Mouse (Mus musculus) hindbrain, embryonic 13.5 days (tissue): ENCODE measurements at regions not wholly inside any gene's neighbourhood (a gene's known extent, or its start where the extent isn't known, plus 50 kb on each side); places are given as distances from the start of the nearest gene placed in this dataset.

Source experiments
- ATAC-seq: fragments of 200-750 bp; cut with Nextera tagmentation; 2 replicates; pipeline ENCODE4 v1.8.0; 2017; ENCODE audit warnings: moderate TSS enrichment; ENCODE audit not compliant: low FRiP score
- H3K27ac ChIP-seq: fragments of 300-500 bp; sonication (generic); 2 replicates; pipeline ENCODE4 v1.5.1; 2015; ENCODE audit warnings: inconsistent platforms, mild to moderate bottlenecking, moderate library complexity
- H3K27me3 ChIP-seq: fragments of 300-500 bp; sonication (generic); 2 replicates; pipeline ENCODE4 v1.6.1; 2015; ENCODE audit warnings: mild to moderate bottlenecking, inconsistent platforms
- H3K36me3 ChIP-seq: fragments of 300-500 bp; sonication (generic); 2 replicates; pipeline ENCODE4 v1.6.1; 2015; ENCODE audit warnings: mild to moderate bottlenecking, inconsistent platforms
- H3K4me1 ChIP-seq: fragments of 300-500 bp; sonication (generic); replicated peaks from 2 replicates; pipeline ENCODE4 v1.6.1; 2015; ENCODE audit warnings: inconsistent platforms
- H3K4me2 ChIP-seq: fragments of 300-500 bp; sonication (generic); 2 replicates; pipeline ENCODE4 v1.6.1; 2015; ENCODE audit warnings: inconsistent platforms, mild to moderate bottlenecking, moderate library complexity
- H3K4me3 ChIP-seq: fragments of 300-500 bp; sonication (generic); 2 replicates; pipeline ENCODE4 v1.5.1; 2015; ENCODE audit warnings: mild to moderate bottlenecking, inconsistent platforms
- H3K9ac ChIP-seq: fragments of 300-500 bp; sonication (generic); 2 replicates; pipeline ENCODE4 v1.6.1; 2015; ENCODE audit warnings: mild to moderate bottlenecking, inconsistent platforms
- H3K9me3 ChIP-seq: fragments of 300-500 bp; sonication (generic); 2 replicates; pipeline ENCODE4 v1.6.1; 2016; ENCODE audit warnings: inconsistent platforms
- WGBS: fragments of 180-500 bp; shearing (Covaris S2); methylation state at CpG from one replicate; pipeline ENCODE4 v1.1.7; 2015; 5-methylcytosine and 5-hydroxymethylcytosine counted together

DNA sequence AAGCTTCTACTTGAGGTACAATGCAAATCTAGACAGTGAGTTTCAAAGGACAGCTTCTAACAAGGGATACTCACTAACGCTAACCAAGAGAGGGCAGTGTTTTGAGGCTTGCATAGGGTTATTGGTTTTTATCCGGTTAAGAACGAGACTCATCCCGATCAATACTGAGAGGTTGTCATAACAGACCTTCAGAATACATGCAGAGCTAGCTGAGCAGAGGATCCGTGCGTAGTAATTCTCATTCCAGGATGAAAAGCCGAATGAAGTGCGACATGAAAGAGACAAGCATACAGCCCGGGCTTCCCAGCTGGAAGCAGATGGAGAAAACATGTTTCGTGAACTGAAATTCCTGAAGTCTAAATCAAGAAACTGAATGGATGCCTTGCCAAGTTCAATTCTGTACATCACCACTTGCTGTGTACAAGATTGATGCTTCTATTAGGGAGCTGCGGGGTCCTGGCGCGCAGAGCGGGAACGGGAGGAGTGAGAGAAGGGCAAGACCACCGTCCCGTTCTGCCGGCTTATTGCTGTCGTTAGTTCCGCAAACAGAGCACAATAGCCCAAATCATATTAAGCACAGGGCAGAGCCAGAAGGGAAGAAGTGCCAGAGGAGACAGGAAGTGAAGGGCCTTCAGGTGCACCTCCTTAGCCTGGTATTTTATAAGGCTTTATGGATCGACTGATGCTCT lies 65.4 kb upstream of the Tes start:
- Histone ChIP-seq H3K27ac (no peak overlapping the region), H3K9ac (peak overlapping the region; percentile 49; the same call in 1 of the 2 replicates)

GRCm38 (mm10) chr6:16995495-16995936 lies 69.4 kb upstream of the Tes start:
- H3K4me3 ChIP-seq = peak overlapping the region; percentile 23
- H3K27me3 ChIP-seq = peaks cover 4% of the 10 kb centered on the region; the same call in 1 of the 2 replicates
- peak overlapping the region; percentile 56; the same call in 1 of the 2 replicates for H3K9ac ChIP-seq
- no peaks in the 10 kb centered on the region for H3K9me3 ChIP-seq
- no peak overlapping the region; the same call in 1 of the 2 replicates for H3K27ac ChIP-seq
- peak; percentile 74 for ATAC-seq
- no peaks in the 10 kb centered on the region for H3K36me3 ChIP-seq
- peaks cover 14% of the 10 kb centered on the region for H3K4me1 ChIP-seq
- 8% methylated on average over 10 of the region's 10 CpGs for WGBS
- H3K4me2 ChIP-seq = peak overlapping the region; percentile 53

More for the DNA sequence above, 65.4 kb upstream of the Tes start:
- peak; percentile 71 for ATAC-seq
- peak overlapping the region; percentile 29 for H3K4me3 ChIP-seq
- H3K27me3 ChIP-seq = peaks cover 11% of the 10 kb centered on the region; the same call in 1 of the 2 replicates
- no peaks in the 10 kb centered on the region for H3K9me3 ChIP-seq
- WGBS = 47% methylated on average over 21 of the region's 21 CpGs
- H3K4me2 ChIP-seq = peak overlapping the region; percentile 49
- no peaks in the 10 kb centered on the region for H3K36me3 ChIP-seq
- H3K4me1 ChIP-seq = peaks cover 14% of the 10 kb centered on the region

DNA sequence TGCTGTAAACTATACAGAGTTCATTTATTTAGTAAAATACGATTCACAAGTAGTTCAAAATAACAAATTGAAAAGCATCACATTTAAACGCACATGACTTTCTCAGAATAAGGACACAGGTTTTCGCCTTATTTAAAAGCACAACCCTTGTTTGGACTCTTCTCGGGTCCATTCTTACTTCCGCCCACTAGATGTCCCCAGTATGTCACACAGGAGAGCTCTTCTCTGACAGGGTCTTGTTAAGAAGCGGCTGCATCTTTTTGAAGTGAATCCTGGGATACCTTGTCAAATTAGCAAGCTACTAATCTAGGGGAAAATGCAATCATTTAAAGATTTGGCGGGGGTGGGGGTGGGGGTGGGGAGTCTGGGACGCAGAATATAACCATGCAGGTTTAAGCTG lies 70.2 kb upstream of the Tes start:
- ATAC-seq = peak; percentile 64; the same call in 1 of the 2 replicates
- Histone ChIP-seq H3K9ac (no peak overlapping the region), H3K4me2 (peak overlapping the region; percentile 47), H3K27me3 (peaks cover 4% of the 10 kb centered on the region; the same call in 1 of the 2 replicates), H3K9me3 (no peaks in the 10 kb centered on the region), H3K27ac (no peak overlapping the region), H3K36me3 (no peaks in the 10 kb centered on the region), H3K4me1 (peaks cover 12% of the 10 kb centered on the region), H3K4me3 (peak overlapping the region; percentile 9; the same call in 1 of the 2 replicates)
- WGBS = 7% methylated on average over 8 of the region's 8 CpGs

- no peak overlapping the region for H3K9ac ChIP-seq
- no peak for ATAC-seq
- WGBS = 69% methylated on average over 15 of the region's 15 CpGs
- no peak overlapping the region for H3K4me2 ChIP-seq
- H3K4me3 ChIP-seq = no peak overlapping the region
- no peaks in the 10 kb centered on the region for H3K9me3 ChIP-seq
- no peaks in the 10 kb centered on the region; the same call in 1 of the 2 replicates for H3K27me3 ChIP-seq
- no peaks in the 10 kb centered on the region for H3K36me3 ChIP-seq
- H3K27ac ChIP-seq = no peak overlapping the region
- peaks cover 6% of the 10 kb centered on the region for H3K4me1 ChIP-seq
Observed at GRCm38 (mm10) chr6:16991996-16992591, 72.9 kb upstream of the Tes start.

GRCm38 (mm10) chr6:16978206-16978505 lies 79.9 kb upstream of the Tfec start:
- no peaks in the 10 kb centered on the region for H3K9me3 ChIP-seq
- H3K4me1 ChIP-seq = no peaks in the 10 kb centered on the region
- H3K36me3 ChIP-seq = no peaks in the 10 kb centered on the region
- no peak overlapping the region for H3K9ac ChIP-seq
- H3K4me3 ChIP-seq = no peak overlapping the region
- no peak for ATAC-seq
- no peak overlapping the region for H3K27ac ChIP-seq
- no peak overlapping the region for H3K4me2 ChIP-seq
- no peaks in the 10 kb centered on the region for H3K27me3 ChIP-seq
- 29% methylated on average over 3 of the region's 3 CpGs for WGBS

- no peak overlapping the region for H3K4me3 ChIP-seq
- no peak for ATAC-seq
- no peaks in the 10 kb centered on the region for H3K36me3 ChIP-seq
- no peaks in the 10 kb centered on the region for H3K4me1 ChIP-seq
- H3K27me3 ChIP-seq = no peaks in the 10 kb centered on the region
- H3K4me2 ChIP-seq = no peak overlapping the region
- whole genome bisulfite sequencing = 70% methylated on average over 14 of the region's 14 CpGs
- no peaks in the 10 kb centered on the region for H3K9me3 ChIP-seq
- H3K9ac ChIP-seq = no peak overlapping the region
- H3K27ac ChIP-seq = no peak overlapping the region
Observed at GRCm38 (mm10) chr6:16977392-16978205, 79.4 kb upstream of the Tfec start.

DNA sequence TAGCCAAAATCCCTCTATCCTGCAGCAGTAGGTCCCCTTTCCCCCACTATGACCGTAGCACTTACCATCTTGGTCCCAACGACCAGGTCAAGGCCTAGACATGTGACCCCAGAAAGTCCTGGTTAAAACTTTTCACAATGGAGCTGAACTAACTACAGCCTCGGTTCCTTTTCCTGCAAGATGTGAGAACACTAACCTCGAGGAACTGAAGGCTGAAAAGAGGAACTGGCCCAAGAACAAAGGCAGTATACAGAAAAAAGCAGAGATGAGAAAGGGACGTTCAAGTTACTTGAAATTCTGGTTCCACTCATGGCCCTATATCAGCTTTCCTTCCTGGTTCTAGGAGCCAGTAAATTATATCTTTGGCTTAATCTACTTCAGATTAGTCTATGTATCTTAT lies 67.4 kb upstream of the Tfec start:
- 74% methylated on average over 5 of the region's 5 CpGs for WGBS
- Histone ChIP-seq H3K27ac (no peak overlapping the region), H3K27me3 (no peaks in the 10 kb centered on the region), H3K9ac (no peak overlapping the region), H3K36me3 (no peaks in the 10 kb centered on the region), H3K9me3 (no peaks in the 10 kb centered on the region), H3K4me2 (no peak overlapping the region), H3K4me1 (no peaks in the 10 kb centered on the region), H3K4me3 (no peak overlapping the region)
- no peak for ATAC-seq

DNA sequence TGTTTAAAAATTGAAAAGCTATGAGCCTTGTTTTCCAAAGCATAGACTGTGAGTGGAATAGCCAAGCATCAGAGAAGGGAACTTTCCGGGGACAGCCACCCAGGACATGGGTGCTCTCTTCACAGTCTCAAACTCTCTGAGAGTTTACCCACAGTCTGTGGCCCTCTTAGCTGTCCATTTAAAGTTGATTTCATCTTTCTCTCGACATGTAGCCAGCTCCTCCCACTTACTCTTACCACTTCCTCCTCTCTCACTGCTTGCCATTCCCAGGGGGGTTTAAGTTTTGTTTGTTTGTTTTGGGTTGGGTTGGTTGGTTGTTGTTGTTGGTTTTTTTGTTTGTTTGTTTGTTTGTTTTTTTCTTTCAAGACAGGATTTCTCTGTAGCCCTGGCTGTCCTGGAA lies 66.1 kb upstream of the Tfec start:
- no peak for ATAC-seq
- H3K36me3 ChIP-seq = no peaks in the 10 kb centered on the region
- H3K4me1 ChIP-seq = no peaks in the 10 kb centered on the region
- H3K9me3 ChIP-seq = no peaks in the 10 kb centered on the region
- WGBS = 86% methylated on average over 2 of the region's 2 CpGs
- no peak overlapping the region for H3K4me3 ChIP-seq
- H3K27ac ChIP-seq = no peak overlapping the region
- no peak overlapping the region for H3K9ac ChIP-seq
- no peaks in the 10 kb centered on the region for H3K27me3 ChIP-seq
- no peak overlapping the region for H3K4me2 ChIP-seq

- WGBS = 89% methylated on average over 3 of the region's 3 CpGs
- H3K27me3 ChIP-seq = no peaks in the 10 kb centered on the region
- H3K4me3 ChIP-seq = no peak overlapping the region
- H3K4me1 ChIP-seq = no peaks in the 10 kb centered on the region
- ATAC-seq = no peak
- H3K36me3 ChIP-seq = no peaks in the 10 kb centered on the region
- no peaks in the 10 kb centered on the region for H3K9me3 ChIP-seq
- H3K4me2 ChIP-seq = no peak overlapping the region
- no peak overlapping the region for H3K9ac ChIP-seq
- no peak overlapping the region for H3K27ac ChIP-seq
Observed at GRCm38 (mm10) chr6:16963958-16964357, 65.7 kb upstream of the Tfec start.

DNA sequence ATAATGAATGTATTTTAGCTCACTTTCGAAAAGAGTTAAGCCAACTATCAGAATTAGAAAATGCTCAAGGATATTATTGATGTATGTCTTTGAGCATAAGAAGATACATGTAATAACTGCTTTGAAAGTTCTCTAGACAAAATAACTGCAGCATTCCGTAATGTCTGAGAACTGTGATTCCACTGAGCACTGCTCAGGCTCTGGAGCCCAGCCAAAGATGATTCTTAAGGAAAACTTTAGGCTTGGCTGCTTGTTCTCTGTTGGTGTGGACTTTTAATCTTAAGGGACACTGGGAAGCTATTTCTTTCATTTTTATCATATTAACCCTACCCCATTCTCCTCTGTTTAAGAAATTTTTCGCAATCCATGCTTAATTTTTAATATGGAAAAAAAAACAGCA lies 59.9 kb upstream of the Tfec start:
- Histone ChIP-seq H3K36me3 (no peaks in the 10 kb centered on the region), H3K27ac (no peak overlapping the region), H3K27me3 (no peaks in the 10 kb centered on the region), H3K9ac (no peak overlapping the region), H3K4me1 (peaks cover 7% of the 10 kb centered on the region; the same call in 1 of the 2 replicates), H3K9me3 (no peaks in the 10 kb centered on the region), H3K4me3 (no peak overlapping the region), H3K4me2 (no peak overlapping the region)
- WGBS = 88% methylated on average over 3 of the region's 3 CpGs
- ATAC-seq = no peak

- Histone ChIP-seq H3K4me2 (no peak overlapping the region), H3K9me3 (no peaks in the 10 kb centered on the region), H3K9ac (no peak overlapping the region), H3K4me1 (peaks cover 7% of the 10 kb centered on the region; the same call in 1 of the 2 replicates), H3K4me3 (no peak overlapping the region), H3K27ac (peak overlapping the region; percentile 14), H3K36me3 (no peaks in the 10 kb centered on the region), H3K27me3 (no peaks in the 10 kb centered on the region)
- 45% methylated on average over 6 of the region's 6 CpGs for whole genome bisulfite sequencing
- ATAC-seq = peak; percentile 95
Observed at GRCm38 (mm10) chr6:16956771-16957435, 58.7 kb upstream of the Tfec start.
